Mouse (Mus musculus) heart, adult 2 months (tissue): Measurements from ENCODE around the gene Mettl7a2. TPM values are rescaled to one million over a fixed set of nuclear protein-coding genes. Genes with fewer than 3 reads are reported as not detected.
"Not testable (repeated sequence)": the region's sequence is repeated elsewhere in the genome, so short reads cannot be mapped to it uniquely, and the experiment has no call there.

Experiments
- DNase-seq, 2 experiments: peaks; one replicate each; pipeline ENCODE4 v3.0.0; 2021
- H3K27ac ChIP-seq: fragments of 200-600 bp; 2 replicates; pipeline ENCODE4 v1.8.1; 2022
- H3K27me3 ChIP-seq: fragments of 200-500 bp; 2 replicates; pipeline ENCODE4 v1.6.1; 2012; ENCODE audit warnings: mild to moderate bottlenecking, low read length, inconsistent platforms, mixed read lengths; ENCODE audit not compliant: control insufficient read depth, insufficient read depth
- H3K36me3 ChIP-seq: fragments of 200-500 bp; 2 replicates; pipeline ENCODE4 v1.6.1; 2012; ENCODE audit warnings: low read length, inconsistent platforms; ENCODE audit not compliant: control insufficient read depth, insufficient read depth
- H3K4me1 ChIP-seq: fragments of 200-500 bp; 2 replicates; pipeline ENCODE4 v1.6.1; 2011; ENCODE audit warnings: low read length; ENCODE audit not compliant: control insufficient read depth, insufficient read depth
- H3K4me3 ChIP-seq: fragments of 200-600 bp; 2 replicates; pipeline ENCODE4 v1.8.1; 2022
- H3K79me2 ChIP-seq: fragments of 200-500 bp; replicated peaks from 2 replicates; pipeline ENCODE4 v1.6.1; 2012; ENCODE audit warnings: mild to moderate bottlenecking, inconsistent platforms, low read length, moderate library complexity, mixed read lengths; ENCODE audit not compliant: control insufficient read depth, insufficient read depth
- H3K9ac ChIP-seq: fragments of 200-500 bp; 2 replicates; pipeline ENCODE4 v1.6.1; 2012; ENCODE audit warnings: low read depth, mild to moderate bottlenecking, control low read depth, inconsistent platforms, low read length, mixed read lengths
- CTCF ChIP-seq: fragments of 200-600 bp; IDR thresholded peaks from 2 replicates; pipeline ENCODE4 v1.8.1; 2022; ENCODE audit warnings: antibody characterized with exemption, mild to moderate bottlenecking, moderate library complexity
- EP300 ChIP-seq: fragments of 200-500 bp; IDR thresholded peaks from 2 replicates; pipeline ENCODE4 v1.6.1; 2011; ENCODE audit warnings: low read depth, low read length, control low read depth; ENCODE audit not compliant: insufficient read depth
- POLR2A ChIP-seq: fragments of 200-500 bp; IDR thresholded peaks from 2 replicates; pipeline ENCODE4 v1.6.1; 2011; ENCODE audit warnings: mild to moderate bottlenecking, low read depth, low read length, control low read depth; ENCODE audit not compliant: insufficient read depth
- whole genome bisulfite sequencing: fragments of 180-500 bp; shearing (Covaris S2); methylation state at CpG from one replicate; pipeline ENCODE4 v1.1.7; 2018; 5-methylcytosine and 5-hydroxymethylcytosine counted together
- intact Hi-C: fragments of 180-260 bp; cut with DNase I; formaldehyde crosslinking; loops from one replicate; pipeline ENCODE4 v1.15.1; 2025
- polyA plus RNA-seq: library from polyadenylated mRNA; depleted of rRNA; stranded (reverse); fragments of >200 nt; gene quantifications from 2 replicates; pipeline ENCODE4 v1.2.3, GENCODE M21; 2012
- total RNA-seq, 2 experiments: library from RNA; stranded (reverse); gene quantifications; 2 replicates each; pipeline ENCODE4 v1.2.3; 2021

Gene Mettl7a2
- total and polyA plus RNA-seq, 3 experiments: 0.75 to 1.5 TPM; not detected in 1

GRCm38 (mm10) chr15:100312346-100312745 is 40.7 kb upstream of the Mettl7a2 start:
- no peak overlapping the region; the same call in 1 of the 2 replicates for H3K27ac ChIP-seq
- TF ChIP-seq CTCF: no peak
- no peak for TF ChIP-seq EP300
- TF ChIP-seq POLR2A: no peak

DNA sequence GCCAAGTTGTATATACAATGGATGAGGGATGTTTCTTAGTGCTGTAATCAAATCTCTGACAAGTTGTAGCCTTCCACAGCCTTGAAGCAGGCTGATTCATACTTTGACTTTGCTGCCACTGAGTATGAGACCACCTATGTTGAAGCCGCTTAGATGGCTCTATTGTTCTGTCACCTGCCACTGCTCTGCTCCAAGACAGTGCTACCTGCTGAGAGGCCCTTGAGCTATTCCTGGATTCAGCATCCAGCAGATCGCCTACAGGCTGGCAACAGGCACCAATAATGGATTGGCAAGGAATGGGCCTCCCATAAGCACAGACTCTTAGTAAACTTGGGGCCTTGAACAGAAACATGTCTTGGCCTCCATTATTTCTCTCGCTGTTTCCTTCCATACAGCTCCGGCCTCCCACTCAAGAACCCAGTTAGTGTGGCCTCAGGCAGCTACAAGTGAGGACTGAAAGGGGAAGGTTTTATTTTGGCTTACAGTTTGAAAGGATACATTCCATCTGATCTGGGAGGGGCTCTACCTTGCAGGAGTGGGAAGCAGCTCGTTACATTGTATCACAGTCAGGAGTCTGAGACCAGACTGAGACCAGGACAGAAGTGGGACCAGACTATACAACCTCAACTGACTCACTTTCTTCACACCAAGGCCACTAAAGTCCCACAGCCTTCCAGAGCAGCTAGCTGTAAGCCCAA is 38.4 kb upstream of the Mettl7a2 start:
- Histone ChIP-seq H3K4me1 (peaks cover 5% of the 10 kb centered on the region), H3K27ac (no peak overlapping the region), H3K79me2 (no peaks in the 10 kb centered on the region), H3K27me3 (no peaks in the 10 kb centered on the region), H3K9ac (no peak overlapping the region), H3K36me3 (0 out of 2 replicates have a peak, but pooled peaks cover 2% of the 10 kb centered on the region), H3K4me3 (no peak overlapping the region)
- 94% methylated on average over 5 of the region's 5 CpGs for WGBS
- TF ChIP-seq POLR2A (no peak), EP300 (no peak), CTCF (no peak)
- intact Hi-C loops: loop anchor here (10.0 kb wide), 1 partner anchor 140 kb away; no protein-coding TSS in a partner anchor
- DNase-seq: no peak

More at GRCm38 (mm10) chr15:100312346-100312745, 40.7 kb upstream of the Mettl7a2 start:
- no peaks in the 10 kb centered on the region for H3K79me2 ChIP-seq
- DNase-seq: no peak
- peaks cover 1% of the 10 kb centered on the region for H3K4me1 ChIP-seq
- 25% methylated on average over 2 of the region's 2 CpGs for WGBS
- no peak overlapping the region for H3K4me3 ChIP-seq
- intact Hi-C loops: loop anchor here (10.0 kb wide), 1 partner anchor 142 kb away; no protein-coding TSS in a partner anchor
- H3K27me3 ChIP-seq: no peaks in the 10 kb centered on the region
- H3K36me3 ChIP-seq: peaks cover 2% of the 10 kb centered on the region; the same call in 1 of the 2 replicates
- no peak overlapping the region; the same call in 1 of the 2 replicates for H3K9ac ChIP-seq

DNA sequence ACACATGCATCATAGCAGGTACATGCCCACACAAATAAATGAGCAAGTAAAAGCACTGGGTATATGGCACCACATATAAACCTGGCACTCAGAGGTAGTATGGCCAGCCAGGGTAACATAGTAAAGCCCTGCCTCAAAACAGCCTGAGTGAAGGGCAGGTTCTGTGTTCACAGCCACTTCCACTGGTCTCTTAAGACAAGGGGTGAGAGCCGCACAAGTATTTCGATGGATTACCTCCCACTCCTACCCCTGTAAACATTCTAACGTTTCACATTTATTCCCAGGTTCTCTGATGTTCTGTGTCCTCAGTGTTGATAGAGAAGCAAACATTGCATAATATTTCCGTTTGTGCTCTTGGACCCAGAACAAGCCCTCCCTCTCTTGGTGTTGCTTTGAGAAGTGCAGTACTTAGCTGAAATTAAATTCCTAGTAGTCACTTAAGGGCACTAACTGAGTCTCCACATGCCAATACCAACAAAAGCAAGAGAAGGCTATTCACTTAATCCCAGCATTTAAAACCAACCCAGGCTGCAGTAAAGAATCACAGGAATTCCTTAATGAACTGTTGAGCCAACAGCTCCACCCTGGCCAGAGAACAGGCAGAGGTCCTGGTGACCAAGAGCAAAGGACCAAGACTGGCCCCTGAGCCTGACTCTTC is 34.9 kb upstream of the Mettl7a2 start:
- WGBS: 53% methylated on average over 4 of the region's 4 CpGs
- H3K36me3 ChIP-seq, H3K9ac ChIP-seq, H3K4me3 ChIP-seq, H3K27ac ChIP-seq, H3K4me1 ChIP-seq, H3K27me3 ChIP-seq, H3K79me2 ChIP-seq: not testable (repeated sequence)
- intact Hi-C loops: loop anchor here (10.0 kb wide), 1 partner anchor 137 kb away; no protein-coding TSS in a partner anchor
- peak in 1 of 2 experiments; percentile 19 for DNase-seq

DNA sequence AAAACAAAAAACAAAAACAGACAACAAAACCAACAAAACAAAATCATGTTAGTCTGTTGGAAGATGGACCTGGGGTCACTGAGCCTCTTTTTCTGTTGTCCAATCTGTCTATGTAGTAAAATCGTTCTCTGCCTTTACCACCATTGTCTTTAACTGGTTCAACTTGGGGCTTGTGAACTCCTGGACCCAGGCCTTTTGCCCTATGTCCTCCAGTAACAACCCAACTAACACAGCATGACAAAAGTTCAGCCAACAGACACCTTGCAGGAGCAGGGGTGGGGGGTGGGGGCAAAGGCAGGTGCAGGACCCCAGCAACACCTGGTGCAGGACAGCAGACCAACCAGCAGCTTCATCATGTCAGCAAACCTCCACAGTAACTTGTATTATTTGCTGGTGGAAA is 33.1 kb upstream of the Mettl7a2 start:
- no peak overlapping the region for H3K27ac ChIP-seq

DNA sequence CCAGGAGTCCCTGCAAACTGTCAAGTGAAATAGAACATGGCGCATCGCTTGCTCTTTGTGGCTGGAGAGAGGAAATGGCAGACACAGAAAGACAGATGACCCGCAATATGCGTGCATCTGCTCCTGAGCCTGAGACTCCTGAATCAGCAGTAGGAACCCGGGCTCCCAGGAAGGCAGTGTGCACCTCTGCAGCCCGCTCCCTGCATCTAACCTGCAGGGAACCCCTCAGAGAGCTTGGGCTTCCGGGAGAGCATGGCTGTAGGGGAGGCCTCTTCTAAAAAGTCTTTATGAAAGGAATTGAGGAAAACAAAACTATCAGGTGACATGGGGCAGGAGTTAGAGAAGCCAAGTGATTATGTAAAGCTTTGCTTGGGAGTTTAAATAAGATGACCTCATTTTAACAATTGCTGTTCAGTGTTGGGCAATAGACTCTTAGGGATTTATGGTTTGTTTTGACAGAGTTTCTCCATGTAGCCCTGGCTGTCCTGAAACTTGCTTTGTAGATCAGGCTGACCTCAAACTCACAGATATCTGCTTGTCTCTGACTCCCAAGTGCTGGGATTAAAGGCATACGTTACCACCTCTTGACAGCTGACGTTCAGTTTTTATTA is 32.6 kb upstream of the Mettl7a2 start:
- peaks cover 3% of the 10 kb centered on the region; the same call in 1 of the 2 replicates for H3K4me1 ChIP-seq
- no peak overlapping the region for H3K9ac ChIP-seq
- no peak for DNase-seq
- intact Hi-C loops: loop anchor here (10.0 kb wide), 2 partner anchors 54 to 56 kb away; no protein-coding TSS in a partner anchor
- no peak overlapping the region for H3K4me3 ChIP-seq
- no peak overlapping the region for H3K27ac ChIP-seq
- TF ChIP-seq EP300 (no peak), POLR2A (no peak), CTCF (no peak)
- no peaks in the 10 kb centered on the region for H3K27me3 ChIP-seq
- H3K79me2 ChIP-seq: no peaks in the 10 kb centered on the region
- no peaks in the 10 kb centered on the region for H3K36me3 ChIP-seq
- 63% methylated on average over 9 of the region's 9 CpGs for WGBS

More for the DNA sequence above, 33.1 kb upstream of the Mettl7a2 start:
- H3K9ac ChIP-seq: no peak overlapping the region
- 97% methylated on average over 1 of the region's 1 CpGs for WGBS
- intact Hi-C loops: loop anchor here (10.0 kb wide), 3 partner anchors 55 to 135 kb away; no protein-coding TSS in a partner anchor
- no peak for TF ChIP-seq CTCF
- TF ChIP-seq EP300: no peak
- no peak for TF ChIP-seq POLR2A
- no peaks in the 10 kb centered on the region for H3K27me3 ChIP-seq
- peaks cover 3% of the 10 kb centered on the region; the same call in 1 of the 2 replicates for H3K4me1 ChIP-seq
- H3K4me3 ChIP-seq: no peak overlapping the region
- H3K79me2 ChIP-seq: no peaks in the 10 kb centered on the region
- no peak for DNase-seq
- no peaks in the 10 kb centered on the region for H3K36me3 ChIP-seq
